Mouse (Mus musculus) frontal cortex, postnatal 25 days (tissue): ENCODE measurements at regions not wholly inside any gene's neighbourhood (a gene's known extent, or its start where the extent isn't known, plus 50 kb on each side); places are given as distances from the start of the nearest gene placed in this dataset.
"Not testable (repeated sequence)": the region's sequence is repeated elsewhere in the genome, so short reads cannot be mapped to it uniquely, and the experiment has no call there.

Source experiments
- DNase-seq, 2 experiments: peaks; one replicate each; pipeline ENCODE4 v3.0.0; 2022; ENCODE audit warnings: low spot score in 2 of 2

DNA sequence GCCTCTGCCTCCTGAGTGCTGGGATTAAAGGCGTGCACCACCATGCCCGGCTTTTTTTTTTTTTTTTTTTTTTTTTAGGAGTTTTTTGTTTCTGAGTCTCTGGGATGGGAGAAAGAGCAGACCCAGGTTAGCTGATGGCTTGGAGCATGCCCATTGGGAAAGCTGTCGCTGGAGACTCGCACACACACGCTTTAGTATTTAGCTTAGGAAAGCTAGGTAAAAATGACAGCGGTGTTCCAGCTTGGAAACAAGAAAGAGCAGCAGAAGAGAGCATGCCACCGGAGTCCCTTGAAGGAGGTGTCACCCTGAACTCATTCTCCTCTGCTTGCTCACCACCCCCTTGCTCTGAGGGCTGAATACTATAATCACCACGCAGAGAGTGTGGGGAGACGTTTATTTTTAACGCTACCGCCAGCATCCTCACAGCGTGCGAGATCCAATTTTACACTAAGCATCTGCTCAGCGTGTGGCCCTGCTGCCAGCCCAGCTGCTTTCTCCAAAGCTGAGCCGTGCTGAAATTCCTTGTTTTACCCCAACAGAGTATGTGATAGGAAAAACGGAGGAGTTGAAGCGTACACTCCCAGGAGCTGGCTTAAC lies 95.9 kb upstream of the Map3k1 start:
- DNase-seq: peak; percentile 65 to 72

DNA sequence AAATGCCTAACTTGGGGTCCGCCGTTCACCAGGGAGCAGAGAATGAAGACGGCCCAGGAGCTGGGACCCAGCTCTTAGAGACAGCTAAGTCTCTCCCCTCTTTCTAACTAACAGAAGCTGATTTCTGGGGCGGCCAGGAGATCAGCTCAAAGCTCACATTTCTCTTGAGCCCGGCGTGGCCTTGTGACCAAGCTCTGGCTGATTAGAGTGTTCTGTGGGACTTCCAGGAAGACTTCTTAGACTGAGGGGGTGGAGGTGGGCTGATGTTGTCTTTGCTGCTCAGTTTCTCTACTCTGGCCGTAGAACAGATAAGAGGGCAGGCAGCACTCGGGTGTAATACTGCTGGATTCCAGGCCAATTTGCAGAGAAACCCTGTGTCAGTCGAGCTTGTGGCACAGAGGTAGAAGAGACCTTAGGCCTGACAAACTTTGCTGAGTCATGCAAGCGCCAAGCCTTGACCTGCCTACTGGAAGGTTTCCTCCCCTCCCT lies 96.5 kb upstream of the Map3k1 start:
- DNase-seq: no peak

DNA sequence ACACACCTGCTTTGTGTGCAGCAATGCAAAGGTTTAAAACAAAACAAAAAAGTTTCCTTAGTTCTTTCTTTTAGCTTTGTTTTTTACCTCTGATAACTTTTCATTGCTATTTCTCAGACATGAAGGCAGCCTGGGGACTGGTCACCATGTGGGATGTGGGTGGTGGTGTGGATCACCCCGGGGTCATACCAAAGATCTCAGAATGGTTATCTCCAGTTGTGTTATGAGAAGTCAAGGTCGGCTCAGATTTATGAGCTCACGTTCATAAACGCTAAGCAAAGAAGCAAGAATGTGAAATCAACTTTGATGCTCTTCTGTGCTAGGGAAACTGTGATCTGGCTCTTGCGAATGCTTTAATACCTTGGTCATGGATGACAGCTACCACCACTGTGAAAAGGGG lies 102.3 kb upstream of the Map3k1 start:
- no peak for DNase-seq

DNA sequence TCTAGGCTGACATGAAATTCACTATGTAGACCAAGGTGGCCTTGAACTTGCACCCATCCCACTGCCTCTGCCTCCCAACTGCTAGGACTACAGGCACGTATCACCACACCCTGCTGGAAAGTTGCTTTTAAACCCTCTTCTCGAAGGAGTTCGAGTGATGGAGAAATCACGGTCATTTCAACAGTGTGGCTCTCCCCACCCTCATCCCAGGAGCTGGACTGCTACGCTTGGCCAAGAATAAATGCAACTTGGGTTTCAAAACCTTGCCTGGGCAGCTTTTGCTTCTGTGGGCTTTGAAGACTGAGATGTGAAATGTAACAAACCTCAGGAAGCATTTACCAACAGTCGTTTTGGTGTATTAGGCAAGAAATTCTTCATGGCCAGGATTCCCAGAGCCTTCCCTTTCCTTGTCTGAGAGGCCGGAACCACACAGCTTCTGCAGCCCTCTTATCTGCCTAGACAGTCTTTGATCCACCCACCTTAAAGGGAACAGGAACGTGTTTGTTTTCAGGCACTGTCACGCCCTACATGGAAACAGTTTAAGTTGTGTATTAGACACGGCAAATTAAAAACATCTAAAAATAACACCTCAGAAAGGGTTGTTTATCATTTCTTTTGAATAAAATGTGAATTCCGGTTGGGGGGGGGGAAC lies 103.0 kb upstream of the Map3k1 start:
- no peak for DNase-seq

DNA sequence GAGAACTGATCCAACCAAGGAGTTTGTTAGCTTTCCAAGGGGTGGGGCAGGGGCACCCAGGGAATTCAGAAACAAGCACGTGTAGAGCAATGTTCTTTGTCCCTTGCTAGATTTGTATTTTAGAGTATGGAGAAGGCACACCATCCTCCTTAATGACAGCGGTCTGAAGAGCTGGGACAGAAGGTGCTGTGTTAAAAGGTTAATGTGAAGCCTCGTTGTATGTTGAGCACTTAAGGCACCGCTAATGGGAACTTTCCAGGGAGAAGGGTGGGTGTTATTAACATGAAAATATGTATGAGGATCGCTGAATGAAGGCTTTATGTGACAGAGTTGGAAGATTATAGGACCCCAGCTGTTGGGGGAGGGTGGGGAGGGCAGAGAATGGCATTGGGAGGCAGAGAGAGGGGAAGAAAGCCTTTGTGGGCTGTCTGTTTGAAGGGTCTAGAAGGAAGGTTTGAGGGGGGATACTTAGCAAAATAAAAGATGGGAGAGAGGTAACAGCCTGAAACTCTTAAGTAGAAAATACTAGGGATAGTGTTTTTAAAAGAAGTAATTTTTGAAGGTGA lies 105.6 kb upstream of the Map3k1 start:
- no peak for DNase-seq

DNA sequence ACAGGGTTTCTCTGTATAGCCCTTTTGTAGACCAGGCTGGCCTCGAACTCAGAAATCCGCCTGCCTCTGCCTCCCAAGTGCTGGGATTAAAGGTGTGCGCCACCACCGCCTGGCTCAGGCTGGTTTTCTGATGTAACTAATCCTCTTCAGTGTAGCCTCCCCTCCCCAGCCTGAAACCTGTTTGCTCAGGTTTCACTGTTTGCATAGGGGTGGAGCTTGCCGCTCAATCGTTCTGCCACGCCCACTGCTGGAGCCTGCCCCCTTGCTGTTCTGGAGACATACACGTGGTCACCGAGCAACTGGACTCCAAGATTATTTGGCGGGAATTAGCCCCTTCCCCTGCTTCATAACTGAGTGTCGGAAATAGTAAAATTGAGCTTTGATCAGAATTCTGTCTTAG lies 110.6 kb upstream of the Map3k1 start:
- DNase-seq: not testable (repeated sequence)

DNA sequence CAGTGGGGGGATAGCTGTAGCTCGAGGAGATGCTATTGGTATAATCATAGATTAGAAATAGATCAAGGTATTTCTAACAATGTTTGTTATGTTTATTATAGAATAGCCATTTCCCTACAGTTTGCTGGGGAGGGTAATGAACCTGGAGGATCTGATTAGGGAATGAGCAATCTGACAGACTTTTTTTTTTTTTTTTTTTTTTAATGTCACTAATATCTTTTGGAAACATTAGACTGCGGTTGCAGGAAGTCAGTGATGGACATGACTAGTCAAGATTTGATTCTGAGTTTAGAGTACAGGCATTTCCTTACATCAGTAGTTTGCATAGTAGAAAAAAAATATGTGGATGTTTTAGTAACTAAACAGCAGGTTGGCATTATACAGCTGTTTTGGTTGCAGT lies 111.7 kb upstream of the Map3k1 start:
- DNase-seq: no peak

DNA sequence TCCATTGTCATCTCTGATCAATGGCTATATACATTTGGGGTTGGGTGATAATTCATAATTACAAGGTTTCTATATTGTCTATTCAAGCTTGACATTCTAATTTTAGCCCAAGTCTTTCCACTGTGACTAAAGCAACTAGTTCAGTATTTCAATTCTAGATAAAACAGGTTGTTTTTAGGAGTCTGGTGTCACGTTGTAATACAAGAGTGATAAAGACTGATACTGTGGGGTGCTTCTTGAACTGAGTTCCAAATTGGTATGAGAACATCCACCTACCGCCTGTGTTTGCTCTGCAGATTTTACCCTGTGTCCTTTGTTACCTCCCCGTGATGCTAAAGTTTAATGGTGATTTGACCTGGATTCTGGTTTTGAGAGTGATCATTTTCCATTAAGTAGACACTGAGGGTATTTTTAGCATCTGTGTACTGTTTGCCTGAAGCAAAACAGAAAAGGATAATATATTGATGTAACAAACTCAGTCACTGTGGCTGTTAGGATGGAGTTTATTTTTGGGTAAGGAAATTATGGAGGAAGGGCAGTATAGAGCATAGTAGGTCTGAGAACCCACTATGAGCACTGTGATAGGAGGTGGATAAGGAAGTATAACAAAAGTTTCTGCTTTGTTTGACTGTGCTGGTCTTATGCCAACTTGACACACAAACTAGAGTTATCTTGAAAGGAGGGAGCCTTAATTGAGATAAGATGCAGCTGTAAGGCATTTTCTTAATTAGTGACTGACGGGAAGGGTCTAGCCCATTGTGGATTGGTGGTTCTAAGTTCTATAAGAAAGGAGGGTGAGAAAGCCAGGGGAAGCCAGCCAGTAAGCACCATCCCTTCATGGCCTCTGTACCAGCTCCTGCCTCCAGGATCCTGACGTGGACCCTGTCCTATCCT lies 112.6 kb upstream of the Map3k1 start:
- no peak for DNase-seq

DNA sequence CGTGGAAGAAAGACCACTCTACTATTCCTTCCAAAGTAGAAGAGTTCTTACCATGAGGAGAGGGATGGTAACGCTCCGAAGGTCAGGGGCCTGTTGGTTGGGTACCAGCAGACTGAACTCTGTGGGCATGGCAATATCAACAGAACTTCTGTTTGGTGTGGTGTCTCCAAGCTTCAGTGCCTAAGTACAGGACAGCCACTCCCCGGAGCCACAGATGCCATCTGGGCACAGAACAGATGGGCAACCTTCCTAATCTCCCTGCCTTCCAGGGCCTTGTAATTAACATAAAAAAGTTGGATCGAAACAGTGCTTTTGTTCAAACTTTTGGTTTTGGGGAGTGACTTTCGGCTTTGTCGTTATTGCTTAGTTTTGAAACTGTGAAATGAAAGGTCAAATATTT lies 116.6 kb upstream of the Map3k1 start:
- no peak for DNase-seq

DNA sequence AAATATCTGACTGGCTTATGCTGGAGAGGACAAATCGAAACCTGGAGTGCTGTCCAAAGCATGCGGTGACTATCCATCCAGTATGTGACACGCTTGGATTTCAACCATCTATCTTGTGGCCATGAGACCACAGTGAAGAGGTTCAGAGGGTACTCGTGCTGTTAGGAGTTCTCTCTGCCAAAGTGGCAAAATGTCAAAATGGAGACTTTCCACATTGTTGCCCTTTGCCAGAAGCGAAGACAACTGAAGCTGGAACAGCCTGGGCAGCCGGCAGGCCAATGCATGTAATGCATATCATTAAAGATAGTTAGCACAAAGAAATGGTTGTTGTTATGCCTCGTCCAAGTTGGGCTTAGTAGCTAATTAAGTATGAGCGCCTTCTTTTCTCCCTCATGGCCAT lies 118.0 kb upstream of the Map3k1 start:
- DNase-seq: no peak

DNA sequence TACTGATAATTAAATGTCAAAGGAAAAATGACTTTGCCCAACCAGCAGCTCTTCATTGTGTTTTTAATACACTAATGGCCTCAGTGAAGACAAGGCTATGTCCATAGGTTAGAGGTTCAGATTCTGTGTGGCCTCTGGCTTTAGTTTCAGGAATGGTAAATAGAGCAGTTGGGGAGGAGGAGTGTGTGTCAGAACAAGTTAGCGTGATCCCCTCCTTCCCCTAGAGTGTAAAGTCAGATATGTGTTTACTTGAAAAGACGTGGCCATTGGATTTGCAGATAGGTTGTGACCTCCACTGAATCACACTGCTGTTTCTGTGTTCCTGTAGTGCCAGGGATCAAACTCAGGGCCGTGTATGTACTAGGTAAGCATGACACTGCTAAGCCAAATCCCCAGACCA lies 118.7 kb upstream of the Map3k1 start:
- DNase-seq: no peak

DNA sequence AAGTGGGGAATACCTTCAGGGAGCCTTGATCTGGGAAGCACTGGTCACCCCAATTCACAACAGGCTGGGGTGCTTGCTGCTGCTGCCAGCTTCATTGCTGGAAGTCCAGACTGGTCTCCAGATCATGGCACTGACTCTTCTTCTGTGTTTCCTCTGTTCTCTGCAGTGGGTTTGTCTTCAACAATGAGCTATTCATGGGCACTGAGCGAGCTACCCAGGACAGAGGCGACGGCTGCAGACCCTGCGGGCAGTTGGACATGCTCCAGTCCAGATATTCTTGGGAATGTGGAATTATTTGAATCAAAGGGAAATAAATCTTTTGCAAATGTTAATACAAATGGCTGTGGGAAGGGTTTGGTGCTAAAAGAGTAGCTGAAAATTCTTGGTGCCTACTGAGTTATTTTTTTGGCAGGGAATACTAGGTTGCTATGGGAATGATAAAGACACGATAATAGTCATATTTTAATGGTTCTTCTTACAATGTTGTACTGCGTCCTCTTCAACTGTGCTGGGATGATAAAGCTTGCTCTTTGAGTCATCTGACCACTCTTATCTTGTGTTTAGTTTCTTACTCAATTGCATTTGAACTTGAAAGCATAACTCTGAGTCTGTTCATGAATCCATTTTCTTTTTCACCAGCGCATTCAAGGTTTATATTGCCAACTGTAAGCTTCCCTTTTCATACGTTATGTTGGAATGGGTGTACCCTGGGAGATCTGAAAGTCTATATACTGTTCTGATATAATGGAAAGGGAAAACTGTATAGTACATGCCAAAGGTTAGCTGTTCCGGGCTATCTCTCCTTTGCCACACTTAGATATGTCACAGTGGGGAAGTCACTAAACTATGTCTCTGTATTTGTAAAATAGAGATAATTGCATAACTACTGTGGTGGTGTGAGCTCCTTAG lies 120.1 kb upstream of the Map3k1 start:
- no peak for DNase-seq

DNA sequence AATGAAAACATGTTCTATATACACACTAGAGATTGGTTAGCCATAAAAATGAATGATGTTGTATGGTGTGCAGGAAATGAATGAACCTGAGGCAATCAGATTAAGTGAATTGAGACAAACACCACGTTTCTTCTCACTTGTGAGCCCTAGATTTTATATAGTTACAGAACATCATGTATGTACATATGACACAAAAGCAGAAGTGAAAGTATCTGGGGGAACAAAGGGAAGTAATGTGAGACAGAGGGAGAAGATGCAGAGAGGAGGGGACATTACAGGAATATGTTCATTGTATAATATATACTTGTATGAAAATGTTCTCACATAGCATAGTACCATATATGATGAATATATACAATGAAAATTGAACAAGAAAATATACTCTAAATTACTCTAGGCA lies 121.1 kb upstream of the Map3k1 start:
- no peak for DNase-seq

DNA sequence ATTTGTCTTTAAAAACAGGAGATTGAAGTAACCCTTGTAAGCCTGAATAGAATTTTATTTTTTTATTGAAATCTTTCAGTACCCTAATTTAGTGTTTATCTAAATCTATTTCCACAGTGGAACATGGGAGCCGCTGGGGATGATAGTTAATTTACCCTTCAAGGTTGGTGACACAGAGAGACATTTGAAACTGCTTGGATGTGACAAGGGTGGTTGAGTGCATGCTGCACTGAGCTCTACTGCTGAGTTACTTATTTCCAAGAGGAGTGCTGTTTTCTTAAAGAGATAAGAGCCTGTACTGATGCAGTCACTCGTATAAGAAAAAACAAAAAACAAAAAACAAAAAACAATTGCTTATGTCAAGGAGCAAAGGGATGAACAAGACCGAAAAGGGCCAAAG lies 123.7 kb upstream of the Map3k1 start:
- no peak for DNase-seq

DNA sequence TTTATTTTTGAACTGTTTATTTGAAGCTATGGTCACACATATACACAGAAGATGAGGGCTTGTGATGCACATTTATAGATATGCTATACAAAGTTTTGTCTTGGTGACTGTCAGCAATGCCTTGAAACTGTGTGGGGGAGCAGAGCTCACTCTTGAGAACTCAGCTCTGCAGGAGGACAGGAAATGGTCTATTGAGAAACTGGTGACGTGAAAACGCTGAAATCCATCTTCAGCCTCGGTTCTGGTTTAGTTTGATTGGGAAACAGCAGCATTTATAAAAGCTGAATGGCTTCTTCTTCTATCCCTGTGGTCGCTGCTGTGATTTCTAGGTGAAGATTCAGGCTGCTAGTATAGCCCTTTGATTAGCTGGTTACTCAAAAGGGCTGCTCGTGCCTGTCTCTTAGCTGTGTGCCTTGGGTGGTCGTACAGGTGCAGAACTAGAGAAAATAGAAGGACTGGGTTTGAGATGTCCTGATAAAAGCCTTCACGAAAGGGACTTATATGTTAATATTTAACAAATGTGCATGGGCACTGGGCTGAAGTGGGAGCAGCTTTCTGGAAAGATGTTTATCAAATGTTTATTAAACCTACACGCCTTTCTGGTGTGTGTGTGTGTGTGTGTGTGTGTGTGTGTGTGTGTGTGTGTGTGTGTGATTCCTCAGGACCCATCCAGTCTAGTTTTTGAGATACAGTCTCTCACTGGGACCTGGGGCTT lies 124.9 kb upstream of the Map3k1 start:
- no peak for DNase-seq

DNA sequence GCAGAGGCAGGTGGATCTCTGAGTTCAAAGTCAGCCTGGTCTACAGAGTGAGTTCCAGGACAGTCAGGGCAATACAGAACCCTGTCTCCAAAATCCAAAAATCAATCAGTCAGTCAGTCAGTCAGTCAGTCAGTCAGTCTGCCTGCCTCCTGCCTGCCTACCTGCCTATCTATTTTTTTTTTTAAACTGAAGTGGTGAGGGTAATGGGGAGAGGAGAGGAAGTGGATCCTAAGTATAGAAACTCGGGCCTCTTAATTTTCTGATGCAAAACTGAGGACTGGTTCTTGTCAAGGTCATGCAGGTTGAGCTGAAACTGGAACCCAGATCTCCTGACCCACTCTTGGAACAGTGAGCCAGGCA lies 126.9 kb upstream of the Map3k1 start:
- DNase-seq: no peak

DNA sequence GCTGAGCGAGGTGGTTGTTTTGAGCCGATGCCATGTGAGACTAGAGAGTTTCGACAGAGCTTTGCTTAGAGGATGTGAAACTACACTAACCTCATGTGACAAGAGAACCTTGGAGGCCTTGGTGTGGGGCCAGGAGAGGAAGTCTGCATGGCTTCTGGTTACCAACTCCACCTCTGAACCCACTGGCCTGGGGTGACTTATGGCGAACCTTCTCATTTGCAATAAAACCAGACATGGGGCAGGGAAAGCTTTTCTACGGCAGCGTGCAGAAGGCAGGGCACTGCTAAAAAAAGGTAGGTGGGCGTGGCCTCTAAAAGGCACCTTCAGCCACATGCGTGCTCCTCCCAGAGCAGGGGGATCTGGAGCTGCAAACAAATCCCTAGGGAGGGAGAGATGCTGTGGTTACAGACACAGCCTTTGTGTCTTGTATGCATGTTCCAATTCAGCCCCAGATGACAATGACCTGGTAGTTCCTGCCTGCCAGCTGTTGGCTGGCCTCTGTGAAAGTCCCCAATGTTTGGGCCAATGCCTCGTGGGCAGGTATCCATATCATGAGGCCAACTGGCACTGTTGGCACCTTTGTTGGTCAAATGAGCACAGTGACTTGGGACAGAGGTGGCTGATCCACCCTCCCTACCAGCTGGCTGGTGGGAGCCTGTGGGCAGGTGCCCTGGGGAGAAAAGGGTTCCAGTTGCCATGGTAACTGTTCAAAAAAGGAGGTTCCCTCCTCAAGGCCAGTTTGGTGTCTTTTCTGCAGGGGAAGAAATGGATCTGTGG lies 127.5 kb upstream of the Map3k1 start:
- no peak for DNase-seq

DNA sequence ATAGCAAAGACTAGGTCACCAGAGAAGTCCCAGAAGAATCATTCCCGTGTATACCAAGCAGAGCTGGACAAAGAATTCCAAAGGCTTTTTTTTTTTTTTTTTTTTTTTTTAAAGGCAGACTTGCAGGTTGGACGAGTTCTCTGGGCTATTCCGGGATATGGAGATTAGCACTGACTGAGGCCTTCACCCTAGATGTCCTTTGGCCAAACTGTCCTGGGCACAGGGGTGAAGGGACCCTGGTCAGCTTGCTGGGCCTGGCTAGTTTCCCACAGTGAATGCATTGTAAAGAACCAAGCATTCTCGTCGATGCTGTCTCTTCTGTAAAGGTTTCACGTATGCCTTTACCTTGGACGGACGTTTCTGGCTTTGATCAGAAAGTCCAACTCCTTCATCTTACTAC lies 128.2 kb upstream of the Map3k1 start:
- DNase-seq: no peak

DNA sequence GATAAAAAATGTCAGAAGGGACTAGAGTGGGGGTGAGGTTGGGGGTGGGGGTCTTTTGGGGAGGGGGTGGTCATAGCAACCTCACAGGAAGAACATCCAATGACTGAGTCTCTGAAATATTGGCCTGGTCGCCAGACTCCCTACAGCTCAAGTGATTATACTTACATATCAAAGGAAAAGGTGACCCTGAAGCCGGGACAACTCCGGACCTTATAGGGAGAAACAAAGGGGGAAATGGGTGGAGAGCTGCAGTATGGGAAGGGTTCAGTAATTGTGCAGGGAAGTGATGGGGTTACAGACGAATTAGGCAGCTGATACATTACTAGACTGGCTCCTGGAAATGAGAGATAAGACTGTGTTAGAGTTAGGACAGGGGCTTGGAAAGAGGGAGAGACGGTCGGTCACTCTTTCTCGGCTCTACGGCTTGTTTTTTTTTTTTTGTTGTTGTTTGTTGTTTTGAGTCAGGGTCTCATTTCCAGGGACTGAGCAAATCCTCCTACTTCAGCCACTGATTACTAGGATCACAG lies 130.2 kb upstream of the Map3k1 start:
- no peak for DNase-seq
